Mouse (Mus musculus) myocyte (in vitro differentiated cells): ENCODE data around the gene 2810021J22Rik.

Experiments used
- CEBPB ChIP-seq: IDR thresholded peaks from 2 replicates; pipeline ENCODE4 v1.6.1; 2011; ENCODE audit warnings: mild to moderate bottlenecking, moderate library complexity; ENCODE audit not compliant: poor library complexity, insufficient read depth, severe bottlenecking
- E2F4 ChIP-seq: IDR thresholded peaks from one replicate; pipeline ENCODE4 v1.6.1; 2011; ENCODE audit warnings: mild to moderate bottlenecking, control low read depth, moderate library complexity; ENCODE audit not compliant: insufficient read depth
- POLR2A ChIP-seq: IDR thresholded peaks from one replicate; pipeline ENCODE4 v1.6.1; 2011; ENCODE audit warnings: low read depth, mild to moderate bottlenecking, control low read depth, moderate library complexity; ENCODE audit not compliant: insufficient read length
- POLR2AphosphoS2 ChIP-seq: IDR thresholded peaks from one replicate; pipeline ENCODE4 v1.6.1; 2011; ENCODE audit warnings: low read depth, control low read depth; ENCODE audit not compliant: insufficient read length
- TCF12 ChIP-seq: IDR thresholded peaks from one replicate; pipeline ENCODE4 v1.6.1; 2011; ENCODE audit warnings: mild to moderate bottlenecking, control low read depth; ENCODE audit not compliant: poor library complexity, insufficient read depth, severe bottlenecking
- TCF3 ChIP-seq: IDR thresholded peaks from one replicate; pipeline ENCODE4 v1.6.1; 2011; ENCODE audit warnings: low read depth, control low read depth; ENCODE audit not compliant: insufficient read length

- TF ChIP-seq TCF3 (no peak), E2F4 (no peak), POLR2A (no peak), POLR2AphosphoS2 (no peak), TCF12 (no peak), CEBPB (no peak)
These were observed 19.4 kb upstream of the 2810021J22Rik start for GRCm38 (mm10) chr11:58847636-58848035.
